Mouse (Mus musculus): ENCODE data around the gene Prpf40b. TPM values are rescaled to one million over a fixed set of nuclear protein-coding genes. Genes with fewer than 3 reads are reported as not detected.
A peak's percentile ranks its signal among the peaks of the same experiment; 100 is the strongest.

The Prpf40b gene
- polyA plus RNA-seq, 1 experiment from 2014 or later: 8.6 TPM

GRCm38 (mm10) chr15:99318071-99318470 lies 23.2 kb downstream of the Prpf40b start:
- ATAC-seq (no peak), DNase-seq (no peak)
- peaks cover 4% of the 10 kb centered on the region; the same call in 1 of the 2 replicates for H3K4me1 ChIP-seq (ENCODE audit: insufficient read depth)
- H3K27ac ChIP-seq (ENCODE audit: low read depth): peak overlapping the region; percentile 51; the same call in 1 of the 2 replicates
- no peaks in the 10 kb centered on the region for H3K9me3 ChIP-seq (ENCODE audit: low read length)
- H3K27me3 ChIP-seq (ENCODE audit: insufficient read depth, low read length): no peaks in the 10 kb centered on the region
- H3K36me3 ChIP-seq (replicated peaks; ENCODE audit: insufficient read depth, low read length): peaks cover 41% of the 10 kb centered on the region
- WGBS (ENCODE audit: insufficient replicate concordance): 78% methylated on average over 6 of the region's 6 CpGs
- no peak overlapping the region for H3K9ac ChIP-seq (replicated peaks)
- no peak overlapping the region for H3K4me3 ChIP-seq (ENCODE audit: low read depth, low read length)
- no peak overlapping the region for H3K4me2 ChIP-seq (ENCODE audit: low read depth, low read length)
- TF ChIP-seq EP300 (IDR thresholded peaks at IDR 0.05; ENCODE audit: low read depth) (no peak), CTCF (IDR thresholded peaks at IDR 0.05; ENCODE audit: low read depth) (no peak)

GRCm38 (mm10) chr15:99318861-99319410 lies 24.0 kb downstream of the Prpf40b start:
- ATAC-seq: no peak
- Histone ChIP-seq H3K27ac (ENCODE audit: low read depth) (0 out of 2 replicates have a peak overlapping the region, but pooled peaks have one; percentile 16), H3K9ac (replicated peaks) (no peak overlapping the region), H3K9me3 (ENCODE audit: low read length) (no peaks in the 10 kb centered on the region), H3K4me3 (ENCODE audit: low read depth, low read length) (no peak overlapping the region), H3K4me1 (ENCODE audit: insufficient read depth) (peaks cover 4% of the 10 kb centered on the region; the same call in 1 of the 2 replicates), H3K36me3 (replicated peaks; ENCODE audit: insufficient read depth, low read length) (peaks cover 41% of the 10 kb centered on the region), H3K4me2 (ENCODE audit: low read depth, low read length) (no peak overlapping the region), H3K27me3 (ENCODE audit: insufficient read depth, low read length) (no peaks in the 10 kb centered on the region)
- TF ChIP-seq CTCF (IDR thresholded peaks at IDR 0.05; ENCODE audit: low read depth) (no peak), EP300 (IDR thresholded peaks at IDR 0.05; ENCODE audit: low read depth) (no peak)
- 76% methylated on average over 14 of the region's 14 CpGs for WGBS (ENCODE audit: insufficient replicate concordance)
- no peak for DNase-seq

GRCm38 (mm10) chr15:99319411-99319871 lies 24.6 kb downstream of the Prpf40b start:
- TF ChIP-seq EP300 (IDR thresholded peaks at IDR 0.05; ENCODE audit: low read depth): no peak
- TF ChIP-seq CTCF (IDR thresholded peaks at IDR 0.05; ENCODE audit: low read depth): no peak
- no peak overlapping the region for H3K4me2 ChIP-seq (ENCODE audit: low read depth, low read length)
- no peaks in the 10 kb centered on the region for H3K27me3 ChIP-seq (ENCODE audit: insufficient read depth, low read length)
- H3K4me3 ChIP-seq (ENCODE audit: low read depth, low read length): no peak overlapping the region
- WGBS (ENCODE audit: insufficient replicate concordance): 56% methylated on average over 3 of the region's 3 CpGs
- ATAC-seq: no peak
- peaks cover 4% of the 10 kb centered on the region; the same call in 1 of the 2 replicates for H3K4me1 ChIP-seq (ENCODE audit: insufficient read depth)
- H3K9ac ChIP-seq (replicated peaks): no peak overlapping the region
- H3K36me3 ChIP-seq (replicated peaks; ENCODE audit: insufficient read depth, low read length): peaks cover 43% of the 10 kb centered on the region
- H3K27ac ChIP-seq (ENCODE audit: low read depth): no peak overlapping the region
- H3K9me3 ChIP-seq (ENCODE audit: low read length): no peaks in the 10 kb centered on the region
- no peak for DNase-seq

- Histone ChIP-seq H3K4me1 (ENCODE audit: insufficient read depth) (peaks cover 4% of the 10 kb centered on the region; the same call in 1 of the 2 replicates), H3K4me2 (ENCODE audit: low read depth, low read length) (no peak overlapping the region), H3K4me3 (ENCODE audit: low read depth, low read length) (no peak overlapping the region), H3K9ac (replicated peaks) (no peak overlapping the region), H3K36me3 (replicated peaks; ENCODE audit: insufficient read depth, low read length) (peaks cover 47% of the 10 kb centered on the region), H3K27ac (ENCODE audit: low read depth) (no peak overlapping the region), H3K9me3 (ENCODE audit: low read length) (no peaks in the 10 kb centered on the region), H3K27me3 (ENCODE audit: insufficient read depth, low read length) (no peaks in the 10 kb centered on the region)
- TF ChIP-seq CTCF (IDR thresholded peaks at IDR 0.05; ENCODE audit: low read depth): no peak
- TF ChIP-seq EP300 (IDR thresholded peaks at IDR 0.05; ENCODE audit: low read depth): no peak
- ATAC-seq (no peak), DNase-seq (no peak)
- 70% methylated on average over 10 of the region's 10 CpGs for WGBS (ENCODE audit: insufficient replicate concordance)
These were observed 25.3 kb downstream of the Prpf40b start for GRCm38 (mm10) chr15:99320168-99320674.

- Histone ChIP-seq H3K9me3 (ENCODE audit: low read length) (no peaks in the 10 kb centered on the region), H3K4me1 (ENCODE audit: insufficient read depth) (peaks cover 4% of the 10 kb centered on the region; the same call in 1 of the 2 replicates), H3K4me3 (ENCODE audit: low read depth, low read length) (no peak overlapping the region), H3K4me2 (ENCODE audit: low read depth, low read length) (no peak overlapping the region), H3K27ac (ENCODE audit: low read depth) (no peak overlapping the region), H3K36me3 (replicated peaks; ENCODE audit: insufficient read depth, low read length) (peaks cover 44% of the 10 kb centered on the region), H3K9ac (replicated peaks) (no peak overlapping the region), H3K27me3 (ENCODE audit: insufficient read depth, low read length) (no peaks in the 10 kb centered on the region)
- DNase-seq: no peak
- 73% methylated on average over 9 of the region's 9 CpGs for WGBS (ENCODE audit: insufficient replicate concordance)
- no peak for ATAC-seq
- TF ChIP-seq EP300 (IDR thresholded peaks at IDR 0.05; ENCODE audit: low read depth) (no peak), CTCF (IDR thresholded peaks at IDR 0.05; ENCODE audit: low read depth) (no peak)
These were observed 26.1 kb downstream of the Prpf40b start for GRCm38 (mm10) chr15:99320978-99321377.

GRCm38 (mm10) chr15:99324151-99324550 lies 29.3 kb downstream of the Prpf40b start:
- Histone ChIP-seq H3K9ac (replicated peaks) (no peak overlapping the region), H3K4me1 (ENCODE audit: insufficient read depth) (no peaks in the 10 kb centered on the region), H3K27me3 (ENCODE audit: insufficient read depth, low read length) (no peaks in the 10 kb centered on the region), H3K9me3 (ENCODE audit: low read length) (no peaks in the 10 kb centered on the region), H3K4me3 (ENCODE audit: low read depth, low read length) (no peak overlapping the region), H3K27ac (ENCODE audit: low read depth) (no peak overlapping the region), H3K36me3 (replicated peaks; ENCODE audit: insufficient read depth, low read length) (peaks cover 36% of the 10 kb centered on the region), H3K4me2 (ENCODE audit: low read depth, low read length) (no peak overlapping the region)
- no peak for DNase-seq
- TF ChIP-seq EP300 (IDR thresholded peaks at IDR 0.05; ENCODE audit: low read depth) (no peak), CTCF (IDR thresholded peaks at IDR 0.05; ENCODE audit: low read depth) (no peak)
- 80% methylated on average over 9 of the region's 9 CpGs for WGBS (ENCODE audit: insufficient replicate concordance)
- no peak for ATAC-seq
